Mouse (Mus musculus) ES-E14 (cell line): ENCODE results near the gene Lamc2.

Experiments
- CHD2 ChIP-seq: IDR thresholded peaks from 2 replicates; pipeline ENCODE4 v1.6.1; 2014; ENCODE audit warnings: mild to moderate bottlenecking, low read depth, low read length, inconsistent platforms
- HCFC1 ChIP-seq: IDR thresholded peaks from 2 replicates; pipeline ENCODE4 v1.6.1; 2012; ENCODE audit warnings: low read length, inconsistent platforms, borderline replicate concordance; ENCODE audit not compliant: insufficient read depth
- ZC3H11A ChIP-seq: IDR thresholded peaks from 2 replicates; pipeline ENCODE4 v1.6.1; 2012; ENCODE audit warnings: low read depth, mild to moderate bottlenecking, inconsistent platforms, low read length, borderline replicate concordance

DNA sequence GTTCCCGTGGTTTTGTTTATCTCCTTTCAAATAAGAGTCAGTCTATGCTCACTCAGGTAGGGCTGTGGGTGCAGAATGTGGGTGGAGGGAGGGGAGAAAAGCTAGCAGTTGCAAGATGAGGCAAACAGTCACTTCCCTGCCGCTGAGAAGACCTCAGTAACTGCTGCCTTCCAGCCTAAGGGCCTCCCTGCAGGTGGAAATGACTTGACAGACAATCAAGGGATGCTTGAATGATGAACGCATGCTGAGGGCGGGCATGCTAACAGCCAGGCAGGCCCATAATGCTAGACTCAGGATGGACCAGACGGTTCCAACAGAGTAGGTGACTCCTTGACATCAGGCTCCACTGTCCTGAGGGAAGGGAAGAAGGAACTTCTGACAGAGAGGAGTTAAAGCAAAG lies 29.4 kb upstream of the Lamc2 start:
- no peak for TF ChIP-seq ZC3H11A
- no peak for TF ChIP-seq CHD2
- TF ChIP-seq HCFC1 = no peak
